Mouse (Mus musculus): ENCODE data around the gene Zfp36l1.

GRCm38 (mm10) chr12:80162448-80162847 is 49.6 kb upstream of the Zfp36l1 start:
- TF ChIP-seq GATA1 (IDR thresholded peaks at IDR 0.05; ENCODE audit: borderline replicate concordance, low read length) (no peak), FLI1 (IDR thresholded peaks at IDR 0.05; ENCODE audit: low read length) (no peak)

All from megakaryocyte, embryonic 14.5 days (primary cell).